Mouse (Mus musculus) layer of hippocampus, adult 9-11 months (tissue): ENCODE data around the gene 4933402N03Rik.

Experiments used
- DNase-seq: peaks from one replicate; pipeline ENCODE4 v3.0.0; 2022

The 4933402N03Rik gene

DNA sequence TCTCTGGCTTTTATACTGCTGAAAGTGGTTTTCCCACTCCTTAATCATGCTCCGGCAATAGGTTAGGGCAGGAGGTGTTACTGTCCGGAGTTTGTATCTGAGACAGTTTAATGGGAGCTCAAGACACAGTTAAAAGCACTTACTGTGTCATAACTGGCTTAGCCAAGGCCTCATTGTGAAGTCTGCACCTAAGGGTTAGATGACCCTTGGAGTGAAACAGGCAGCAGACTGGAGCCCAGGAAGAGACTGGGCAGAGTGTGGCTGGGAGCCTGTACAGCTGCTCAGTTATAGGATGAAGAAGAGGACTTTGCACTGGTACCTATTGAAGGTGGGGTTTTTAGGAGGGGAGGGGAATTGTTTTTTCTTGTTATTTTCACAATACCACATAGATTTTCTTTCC is at the start of gene 4933402N03Rik:
TSS of gene 4933402N03Rik (minus strand) at position 101 of the 400 bp plus-strand sequence.
- no peak for DNase-seq

DNA sequence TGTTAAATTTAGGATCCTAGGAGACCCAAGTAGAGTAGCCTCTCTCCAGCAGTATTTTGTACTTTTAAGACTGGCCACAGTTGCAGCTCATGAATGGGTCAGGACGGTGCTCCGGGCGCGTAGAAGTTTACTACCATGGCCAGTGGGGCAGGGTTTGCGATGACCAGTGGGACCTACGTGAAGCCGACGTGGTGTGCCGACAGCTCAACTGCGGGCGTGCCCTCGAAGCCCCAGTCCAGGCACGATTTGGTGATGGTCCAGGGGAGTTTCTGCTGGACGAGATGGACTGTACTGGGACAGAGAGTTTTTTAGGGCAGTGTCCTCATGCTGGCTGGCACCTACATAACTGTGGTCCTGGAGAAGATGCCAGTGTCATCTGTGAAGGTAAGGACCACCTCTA is 41.9 kb upstream of the 4933402N03Rik start:
- DNase-seq = no peak

DNA sequence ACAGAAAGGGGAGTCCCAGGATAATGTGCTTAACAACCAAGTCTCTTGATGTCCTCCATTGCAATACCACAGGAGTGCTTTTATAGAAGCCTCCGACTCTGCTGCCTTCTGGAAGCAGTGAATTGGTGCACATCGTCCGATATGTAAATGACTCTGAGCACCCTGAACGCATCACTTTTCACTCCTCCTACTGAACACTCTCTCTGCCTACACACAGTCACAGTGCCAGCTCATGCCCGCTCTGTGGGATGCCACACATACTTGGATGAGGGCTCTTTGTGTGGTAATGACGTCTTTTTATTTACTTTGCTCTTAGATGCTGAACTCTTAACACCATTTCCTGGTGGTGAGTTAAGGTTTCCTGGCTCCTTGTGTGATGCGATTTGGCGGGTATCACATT is 40.9 kb upstream of the 4933402N03Rik start:
- peak; percentile 29 for DNase-seq

DNA sequence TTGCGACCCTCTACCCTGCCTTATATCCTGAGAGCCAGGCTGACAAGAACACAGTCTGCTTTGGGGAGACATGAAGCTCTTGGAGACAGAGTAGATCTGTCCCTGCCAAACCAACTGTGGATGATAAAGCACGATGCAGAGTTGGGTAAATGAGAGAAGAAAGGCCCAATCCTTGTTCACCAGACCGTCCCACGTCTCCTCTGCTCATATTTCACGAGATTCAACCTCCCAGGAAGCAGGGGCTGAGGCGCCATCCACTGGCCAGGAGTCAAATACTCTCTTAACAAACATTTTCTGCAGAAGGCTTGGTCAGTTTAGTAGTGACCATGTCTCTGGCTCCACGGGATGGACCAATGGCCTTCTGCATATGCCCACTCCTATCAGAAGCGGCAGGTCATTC is 38.2 kb upstream of the 4933402N03Rik start:
- DNase-seq = no peak

DNA sequence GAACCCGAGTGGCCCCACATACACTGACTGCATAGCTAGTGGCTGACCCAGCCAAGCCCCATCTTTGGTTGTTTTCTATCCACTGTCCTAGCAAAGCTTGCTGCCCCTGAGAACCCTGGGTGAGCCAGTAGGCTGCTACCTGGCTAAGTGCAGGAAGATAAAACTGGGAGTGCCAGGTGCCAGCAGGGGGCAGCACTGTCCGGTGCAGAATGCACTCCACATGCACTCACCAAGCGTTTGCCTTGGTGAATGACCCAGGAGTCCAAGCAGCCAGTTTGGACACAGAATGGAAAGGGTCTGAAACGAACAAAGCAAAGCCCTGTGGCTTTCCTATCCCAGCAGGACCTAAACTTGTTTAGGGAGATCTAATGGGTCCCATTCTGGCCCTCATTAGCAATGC is 36.6 kb upstream of the 4933402N03Rik start:
- DNase-seq = no peak

DNA sequence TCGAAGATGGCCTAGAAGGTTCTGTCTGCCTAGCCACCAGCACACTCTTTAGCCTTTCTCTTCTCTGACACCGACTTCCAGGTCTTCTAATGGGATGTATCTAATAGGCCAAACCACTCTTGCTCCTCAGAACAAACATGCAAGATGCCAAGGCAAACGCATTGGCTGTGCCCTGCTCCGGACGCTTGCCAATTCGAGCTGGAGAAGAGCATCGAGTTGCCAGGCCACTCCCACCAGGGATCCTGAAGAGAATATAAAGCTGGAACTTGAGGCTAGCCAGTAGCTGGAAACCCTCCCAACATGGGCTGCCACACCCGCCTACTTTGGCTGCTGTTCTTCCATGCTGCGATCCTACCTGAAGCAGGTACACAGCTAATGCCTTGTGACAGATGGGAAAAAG is 28.0 kb upstream of the 4933402N03Rik start, which contains the start of gene 5430419D17Rik:
TSS of gene 5430419D17Rik (plus strand) at position 282 of the 400 bp plus-strand sequence.
- DNase-seq = no peak

DNA sequence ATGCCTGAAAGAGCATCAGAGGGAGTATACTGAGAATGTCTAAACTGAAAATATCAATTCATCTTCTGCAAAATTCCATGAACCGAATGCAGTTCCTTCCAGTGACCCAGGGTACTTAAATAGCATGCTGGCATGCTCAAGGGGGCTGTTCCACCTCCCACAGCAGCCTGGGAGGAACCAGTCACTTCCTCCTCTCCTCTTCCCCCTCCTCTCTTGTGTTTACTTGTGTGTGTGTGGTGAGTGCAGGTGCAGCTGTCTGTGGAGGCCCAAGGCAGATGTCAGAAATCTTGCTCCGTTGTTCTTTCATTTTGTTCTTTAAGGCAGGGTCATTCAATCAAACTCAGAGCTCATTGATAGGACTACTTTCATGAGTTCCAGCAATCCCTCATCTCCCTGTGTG is 23.0 kb upstream of the 4933402N03Rik start:
- no peak for DNase-seq

DNA sequence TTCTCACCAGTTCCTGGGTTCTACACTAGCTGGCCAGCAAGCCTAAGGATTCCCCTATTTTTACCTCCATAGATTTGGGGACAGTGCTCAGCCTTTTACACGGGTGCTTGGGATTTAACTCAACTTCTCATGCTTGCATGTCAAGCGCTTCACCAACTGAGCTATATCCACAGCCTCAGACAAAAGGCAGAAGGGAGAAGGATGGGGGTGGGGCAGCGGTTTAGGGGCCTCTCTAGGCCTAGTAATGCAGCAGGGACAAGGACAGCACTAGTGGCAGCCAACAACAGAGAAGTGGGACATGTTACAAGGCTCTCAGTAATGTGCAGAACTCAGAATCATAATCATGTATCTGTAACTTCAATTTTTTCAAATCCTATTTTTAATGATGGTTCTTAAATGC is 21.7 kb upstream of the 4933402N03Rik start:
- DNase-seq = no peak

DNA sequence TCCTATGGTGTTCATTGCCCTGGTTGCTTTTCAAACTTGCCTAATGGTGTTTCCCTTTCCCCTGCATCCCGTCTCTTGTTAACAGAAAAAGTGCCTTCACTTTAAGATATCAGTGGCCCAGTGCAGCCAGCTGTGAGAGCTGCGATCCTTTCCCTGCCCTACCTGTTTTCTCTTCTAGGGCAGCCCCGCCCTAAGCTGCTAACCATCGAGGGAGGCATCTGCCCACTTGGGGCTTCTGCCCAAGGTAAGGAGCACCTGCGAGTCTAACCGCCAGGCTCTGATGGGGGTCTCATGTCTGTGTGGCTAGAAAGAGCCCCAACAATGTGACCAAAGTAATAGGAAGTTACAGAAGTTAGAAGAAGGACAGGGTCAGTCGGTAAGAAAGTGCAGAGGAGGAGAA is 16.1 kb upstream of the 4933402N03Rik start:
- no peak for DNase-seq

DNA sequence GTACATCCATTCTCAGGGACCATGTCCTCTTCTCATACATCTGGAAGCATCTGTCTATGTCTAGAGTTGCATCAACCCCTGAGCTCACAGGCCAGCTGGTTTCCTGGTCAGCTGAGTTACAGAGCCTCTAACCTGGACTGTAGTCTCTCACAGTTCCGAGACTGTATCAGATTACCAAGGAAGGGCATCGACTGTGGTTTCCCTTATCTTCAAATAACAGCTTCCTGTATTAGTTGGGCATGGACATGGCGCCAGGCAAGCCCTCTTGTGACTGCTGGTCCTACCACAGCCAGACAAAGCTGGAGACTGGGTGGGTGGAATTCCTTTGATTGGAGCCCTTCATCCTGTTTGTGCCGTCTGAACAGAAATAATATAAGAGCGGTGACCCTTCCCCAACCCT is 6.9 kb upstream of the 4933402N03Rik start:
- DNase-seq = no peak

DNA sequence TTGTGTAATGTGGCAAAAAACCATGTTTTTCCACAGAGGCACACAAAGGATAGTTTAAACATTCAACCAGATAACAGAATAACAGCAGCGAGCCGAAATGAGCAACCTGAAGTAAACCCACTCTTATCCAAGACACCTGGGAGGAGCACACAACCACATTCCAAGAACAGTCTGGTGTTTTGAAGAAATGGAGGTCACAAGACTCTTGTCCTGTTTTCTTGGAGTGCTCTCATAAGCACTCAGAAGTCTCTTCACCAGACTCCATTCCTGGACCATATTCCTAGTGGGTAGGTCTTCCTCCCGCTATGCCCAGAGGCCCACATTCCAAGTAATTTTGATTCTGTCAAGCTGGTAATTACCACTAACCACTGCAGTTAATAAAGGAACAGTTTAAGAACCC is 4.1 kb upstream of the 4933402N03Rik start:
- no peak for DNase-seq

DNA sequence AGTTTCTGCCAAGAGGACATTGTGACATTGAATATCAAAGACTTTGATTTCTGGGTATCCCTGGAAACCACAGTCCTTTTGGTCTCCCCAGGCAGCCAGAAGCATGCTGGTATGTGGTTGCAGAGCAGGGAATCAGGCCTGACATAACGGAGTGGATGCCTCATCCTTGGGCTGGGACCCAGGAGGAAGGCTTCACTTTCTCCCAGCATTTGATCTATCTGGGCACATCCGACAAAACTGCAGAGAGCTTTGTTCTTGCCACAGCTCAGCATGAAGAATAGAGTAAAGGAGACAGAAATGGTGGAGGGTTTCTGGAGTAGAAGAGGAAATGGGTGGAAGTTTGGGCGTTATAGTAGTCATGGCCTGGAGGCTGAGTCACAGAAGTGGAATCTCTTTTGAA is 12.9 kb downstream of the 4933402N03Rik start:
- no peak for DNase-seq

DNA sequence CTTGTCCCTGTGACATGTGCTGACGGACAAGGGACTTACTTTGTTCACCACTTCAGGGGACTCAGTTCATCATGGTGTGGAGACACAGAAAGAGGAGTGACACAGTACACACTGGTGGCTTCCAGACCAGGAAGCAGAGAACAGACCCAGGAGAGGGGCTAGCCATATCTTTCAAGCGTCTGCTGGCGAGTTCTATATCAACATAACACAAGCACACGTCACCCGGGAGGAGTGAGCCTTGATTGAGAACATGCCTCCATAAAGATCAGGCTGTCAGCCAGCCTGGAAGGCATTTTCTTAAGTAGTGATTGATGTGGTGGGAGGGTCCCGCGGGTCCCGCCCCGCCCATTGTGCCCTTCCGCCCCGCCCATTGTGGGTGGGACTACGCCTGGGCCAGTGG is 16.1 kb downstream of the 4933402N03Rik start:
- no peak for DNase-seq

DNA sequence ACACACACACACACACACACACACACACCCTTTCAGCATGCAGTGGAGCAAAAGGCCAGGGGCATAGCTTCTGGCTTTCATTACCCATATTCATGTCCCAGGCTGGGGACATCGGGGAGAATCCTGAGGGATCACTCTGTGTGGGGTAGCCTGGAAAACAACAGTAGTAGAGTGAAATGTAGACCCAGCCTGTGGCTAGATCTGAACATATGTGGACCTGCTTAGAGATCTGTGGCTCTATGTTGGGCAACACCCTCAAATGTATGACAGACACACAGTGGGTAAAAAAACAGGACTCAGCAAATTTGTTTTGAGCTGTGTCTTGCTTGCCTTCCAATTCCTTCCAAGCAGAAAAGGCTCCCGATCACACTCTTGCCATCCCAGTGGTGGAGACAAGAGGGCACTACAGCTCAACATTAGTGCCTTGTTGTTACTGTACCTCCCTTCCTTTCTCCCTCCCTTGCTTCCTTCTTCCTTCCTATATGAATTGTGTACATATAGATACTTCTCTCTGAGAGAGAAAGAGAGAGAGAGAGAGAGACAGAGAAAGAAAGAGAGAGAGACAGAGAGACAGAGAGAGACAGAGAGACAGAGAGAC is 23.8 kb downstream of the 4933402N03Rik start:
- DNase-seq = no peak

DNA sequence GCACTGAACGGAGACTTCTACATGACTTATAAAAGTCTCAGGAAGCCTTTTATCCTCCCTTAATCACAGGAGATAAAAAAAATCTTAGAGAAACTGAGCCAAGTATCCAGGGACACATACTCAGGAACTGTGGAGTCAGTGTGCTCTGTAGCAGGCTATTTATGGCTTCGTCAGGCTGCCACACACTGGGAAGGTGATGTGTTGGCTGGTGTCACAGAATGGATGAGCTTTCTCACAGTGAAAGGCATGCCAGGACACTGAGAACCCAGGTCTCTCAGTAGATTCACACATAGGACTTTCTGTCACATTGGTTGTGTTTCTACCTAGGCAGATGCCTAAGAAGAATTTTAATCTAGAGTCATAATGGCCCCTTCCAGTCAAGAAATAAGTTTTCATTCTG is 31.7 kb downstream of the 4933402N03Rik start:
- DNase-seq = no peak

DNA sequence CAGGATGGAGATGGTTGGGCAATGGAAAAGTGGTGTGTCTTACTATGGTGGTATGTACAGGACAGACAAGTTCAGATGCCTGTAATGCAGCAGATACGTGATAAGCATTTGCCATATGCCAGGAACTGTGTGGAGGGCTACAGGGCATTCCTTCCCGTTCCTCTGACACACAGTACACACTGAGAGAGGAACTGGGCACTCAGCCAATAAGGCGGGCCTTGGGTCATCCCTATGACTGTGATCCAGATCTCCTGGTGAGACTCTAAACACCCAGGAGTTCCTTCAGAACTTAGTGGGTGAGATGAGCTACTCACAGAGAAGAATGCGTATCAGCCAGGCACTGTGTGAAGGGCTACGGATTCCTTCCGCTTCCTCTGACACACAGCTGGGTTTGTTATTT is 32.4 kb downstream of the 4933402N03Rik start:
- DNase-seq = no peak

DNA sequence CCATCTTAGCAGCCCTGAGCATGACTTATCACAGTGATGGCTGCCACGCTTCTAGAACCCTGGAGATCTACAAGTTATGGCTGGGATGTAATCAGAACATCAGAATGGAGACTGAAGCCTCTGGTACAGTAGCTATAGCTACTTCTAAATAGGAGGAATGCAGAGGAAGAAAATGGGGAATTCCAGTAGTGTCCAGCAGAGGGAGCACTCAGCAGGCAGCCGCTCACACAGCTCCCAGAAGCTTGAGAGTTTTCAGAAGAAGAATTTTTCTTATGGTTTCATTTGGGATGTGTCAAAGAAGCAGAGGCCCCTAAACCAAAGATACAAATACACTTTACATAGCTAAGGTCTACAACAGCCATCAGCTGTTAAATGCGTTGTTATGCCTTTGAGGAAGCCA is 33.6 kb downstream of the 4933402N03Rik start:
- DNase-seq = peak; percentile 38
